26 mouse cellular contexts compared by ENCODE assay signal in the genomic region with DNA sequence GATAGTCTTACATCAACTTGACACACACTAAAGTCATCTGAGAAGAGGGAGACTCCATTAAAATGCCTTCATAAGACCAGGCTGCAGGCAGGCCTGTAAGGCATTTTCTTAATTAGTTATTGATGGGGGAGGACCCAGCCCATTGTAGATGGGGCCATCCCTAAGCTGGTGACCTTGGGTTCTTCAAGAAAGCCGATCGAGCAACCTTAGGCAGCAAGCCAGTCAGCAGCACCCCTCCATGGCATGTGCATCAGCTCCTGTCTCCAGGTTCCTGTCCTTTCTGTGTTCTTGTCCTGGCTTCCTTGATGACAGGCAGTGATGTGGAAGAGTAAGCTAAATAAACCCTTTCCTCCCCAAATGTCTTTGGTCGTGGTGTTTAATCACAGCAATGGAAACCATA. TPM values are rescaled to one million over a fixed set of nuclear protein-coding genes. Genes with fewer than 3 reads are reported as not detected.
"Had no signal": no experiment of that assay in that cellular context is flagged by ENCODE, and none has a peak within 500 bp of the region (broad histone marks: within the 10 kb centered on the region; RNA-seq: fewer than 3 reads in every experiment).

No protein-coding gene starts in this region.

- H3K27me3 ChIP-seq: neural tube, embryonic 15.5 days had no signal

- H3K9ac ChIP-seq: lung, embryonic 14.5 days; midbrain, embryonic 12.5 days; neural tube, embryonic 13.5 days; neural tube, embryonic 15.5 days had no signal

- H3K4me3 ChIP-seq: midbrain, embryonic 10.5 days; midbrain, embryonic 12.5 days; myocyte; neural tube, embryonic 13.5 days; neural tube, embryonic 15.5 days had no signal

- H3K36me3 ChIP-seq: midbrain, embryonic 10.5 days; midbrain, embryonic 12.5 days; neural tube, embryonic 13.5 days; neural tube, embryonic 15.5 days had no signal

- H3K27ac ChIP-seq: midbrain, embryonic 10.5 days; midbrain, embryonic 12.5 days; neural tube, embryonic 13.5 days; neural tube, embryonic 15.5 days had no signal

- H3K9me3 ChIP-seq: midbrain, embryonic 10.5 days; midbrain, embryonic 12.5 days; neural tube, embryonic 13.5 days; neural tube, embryonic 15.5 days had no signal

- DNase-seq: lung, adult 18-20 months; lung, postnatal 10 days; lung, postnatal 4 days; midbrain, embryonic 14.5 days; retina, postnatal 1 day; right cerebral cortex, adult 18-20 months; right cerebral cortex, postnatal 25 days; right cerebral cortex, postnatal 4 days; spleen, adult 18-20 months; thymus, adult 18-20 months; thymus, postnatal 14 days; thymus, postnatal 36 days had no signal

- H3K4me1 ChIP-seq: midbrain, embryonic 12.5 days; neural tube, embryonic 13.5 days; neural tube, embryonic 15.5 days had no signal

- H3K4me2 ChIP-seq: lung, embryonic 14.5 days; midbrain, embryonic 12.5 days; neural tube, embryonic 13.5 days; neural tube, embryonic 15.5 days had no signal

RNA-seq across cellular contexts. Expression of gene Hsd17b3, which starts 3.1 kb away (rescaled TPM):
- polyA plus RNA-seq: liver, embryonic 16.5 days; lung, embryonic 14.5 days; lung, embryonic 16.5 days; midbrain, embryonic 10.5 days; midbrain, embryonic 12.5 days; midbrain, embryonic 14.5 days; midbrain, embryonic 16.5 days; myocyte; neural tube, embryonic 11.5 days; neural tube, embryonic 13.5 days; neural tube, embryonic 15.5 days; small intestine, adult 2 months; stomach, embryonic 14.5 days; stomach, embryonic 16.5 days; thymus, postnatal 0 days had no signal
